Mouse (Mus musculus) thymus, adult 2 months (tissue): Measurements from ENCODE around the gene Gm28048. TPM values are rescaled to one million over a fixed set of nuclear protein-coding genes. Genes with fewer than 3 reads are reported as not detected.

Experiments used
- DNase-seq: peaks from one replicate; pipeline ENCODE4 v3.0.0; 2021
- H3K27ac ChIP-seq: fragments of 200-500 bp; 2 replicates; pipeline ENCODE4 v1.5.1; 2012; ENCODE audit warnings: low read length, control low read depth; ENCODE audit not compliant: control insufficient read depth, insufficient read depth
- H3K27me3 ChIP-seq: fragments of 200-500 bp; 2 replicates; pipeline ENCODE4 v1.6.1; 2012; ENCODE audit warnings: mild to moderate bottlenecking, low read length, moderate library complexity, mixed read lengths; ENCODE audit not compliant: control insufficient read depth, insufficient read depth
- H3K36me3 ChIP-seq: fragments of 200-500 bp; 2 replicates; pipeline ENCODE4 v1.6.1; 2012; ENCODE audit warnings: mild to moderate bottlenecking, low read length, moderate library complexity; ENCODE audit not compliant: control insufficient read depth, insufficient read depth
- H3K4me1 ChIP-seq: fragments of 200-500 bp; replicated peaks from 2 replicates; pipeline ENCODE4 v1.6.1; 2012; ENCODE audit warnings: low read length; ENCODE audit not compliant: control insufficient read depth, insufficient read depth
- H3K4me3 ChIP-seq: fragments of 200-500 bp; 2 replicates; pipeline ENCODE4 v1.5.1; 2012; ENCODE audit warnings: mild to moderate bottlenecking, low read length, control low read depth, moderate library complexity; ENCODE audit not compliant: control insufficient read depth, insufficient read depth
- CTCF ChIP-seq: fragments of 200-500 bp; IDR thresholded peaks from 2 replicates; pipeline ENCODE4 v1.5.1; 2012; ENCODE audit warnings: mild to moderate bottlenecking, control low read depth, low read length, moderate library complexity, borderline replicate concordance; ENCODE audit not compliant: control insufficient read depth, poor library complexity, insufficient read depth; ENCODE audit errors: extremely low read depth
- POLR2A ChIP-seq: fragments of 200-500 bp; IDR thresholded peaks from 2 replicates; pipeline ENCODE4 v1.6.1; 2012; ENCODE audit warnings: mild to moderate bottlenecking, low read length, control low read depth, moderate library complexity; ENCODE audit not compliant: control insufficient read depth, poor library complexity, insufficient read depth; ENCODE audit errors: extremely low read depth
- WGBS: fragments of 180-500 bp; shearing (Covaris S2); methylation state at CpG from one replicate; pipeline ENCODE4 v1.1.7; 2018; 5-methylcytosine and 5-hydroxymethylcytosine counted together
- polyA plus RNA-seq: library from polyadenylated mRNA; depleted of rRNA; stranded (reverse); fragments of >200 nt; gene quantifications from 2 replicates; pipeline ENCODE4 v1.2.3, GENCODE M21; 2012

Gene Gm28048
- polyA plus RNA-seq, 1 experiment = not detected

DNA sequence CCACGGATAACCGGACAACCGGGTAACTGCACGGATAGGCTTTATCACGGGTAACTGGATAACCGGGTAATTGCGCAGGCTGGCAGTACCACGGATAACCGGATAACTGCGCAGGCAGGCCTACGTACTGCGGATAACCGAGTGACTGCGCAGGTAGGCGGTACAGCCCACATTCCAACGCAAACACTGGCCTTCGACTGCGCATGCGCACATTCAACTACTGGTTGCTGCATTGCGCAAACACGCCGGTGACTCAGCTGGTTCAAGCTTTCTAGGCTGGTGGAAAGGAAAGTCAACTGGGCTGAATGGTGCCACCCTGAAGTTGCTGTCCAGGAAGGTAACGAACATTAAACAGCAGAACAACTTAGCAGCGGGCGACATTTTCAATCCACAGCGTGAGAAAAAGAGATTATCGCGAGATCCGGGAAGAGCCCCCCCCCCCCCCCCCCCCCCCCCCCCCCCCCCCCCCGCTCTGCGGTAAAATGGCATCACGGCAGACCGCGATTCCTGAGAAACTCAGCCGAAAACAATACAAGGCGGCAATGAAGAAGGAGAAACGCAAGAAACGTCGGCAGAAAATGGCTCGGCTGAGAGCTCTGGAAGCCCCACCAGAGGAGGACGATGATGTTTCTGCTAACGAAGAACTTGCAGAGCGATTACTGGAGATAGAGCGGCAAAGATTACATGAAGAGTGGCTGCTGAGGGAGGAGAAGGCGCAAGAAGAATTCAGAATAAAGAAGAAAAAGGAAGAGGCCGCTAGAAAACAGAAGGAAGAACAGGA is 9.0 kb downstream of the Gm28048 start:
- Histone ChIP-seq H3K4me1 (peaks cover 15% of the 10 kb centered on the region), H3K36me3 (no peaks in the 10 kb centered on the region), H3K4me3 (peak overlapping the region; percentile 78), H3K27me3 (no peaks in the 10 kb centered on the region), H3K27ac (peak overlapping the region; percentile 76)
- WGBS = 47% methylated on average over 45 of the region's 46 CpGs
- peak; percentile 71 for DNase-seq
- TF ChIP-seq CTCF (no peak), POLR2A (no peak)

DNA sequence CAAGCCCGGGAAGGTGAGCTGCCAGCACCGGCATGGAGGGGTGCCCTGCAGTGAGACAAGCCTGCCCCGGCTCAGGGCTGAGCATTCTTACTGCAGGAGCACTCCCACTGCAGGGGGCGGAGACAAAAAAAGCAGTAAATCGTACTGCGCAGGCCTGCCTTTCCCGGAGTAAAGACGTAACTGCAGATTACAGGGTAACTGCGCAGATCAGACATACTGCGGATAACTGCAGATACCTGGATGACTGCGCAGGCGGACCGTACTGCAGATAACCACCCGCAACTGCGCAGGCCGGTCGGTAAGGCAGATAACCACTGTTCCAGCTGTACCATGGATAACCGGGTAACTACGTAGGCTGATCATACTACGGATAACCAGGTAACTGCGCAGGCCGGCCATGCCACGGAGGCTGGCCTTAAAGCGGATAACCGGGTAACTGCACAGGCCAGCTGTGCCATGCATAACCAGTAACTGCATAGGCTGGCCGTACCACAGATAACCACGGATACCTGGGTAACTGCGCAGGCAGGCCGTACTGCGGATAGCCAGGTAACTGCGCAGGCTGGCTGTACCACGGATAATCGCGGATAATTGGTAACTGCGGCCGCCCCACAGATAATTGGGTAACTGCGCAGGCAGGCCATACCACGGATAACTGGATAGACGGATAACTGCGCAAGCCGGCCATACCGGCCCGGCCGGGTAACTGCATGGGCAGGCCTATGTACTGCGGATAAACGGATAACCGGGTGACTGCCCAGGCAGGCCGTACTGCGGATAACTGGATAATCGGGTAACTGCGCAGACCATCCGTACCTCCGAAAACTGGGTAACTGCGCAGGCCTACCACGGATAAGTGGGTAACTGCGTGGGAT is 9.8 kb downstream of the Gm28048 start, which contains the start of gene Zrsr1:
Zrsr1 (plus strand) TSS at position 171 of the 875 bp plus-strand sequence.
- DNase-seq = peak; percentile 58
- peak within 1 kb of the TSS; percentile 76 for H3K27ac ChIP-seq
- H3K4me1 ChIP-seq = peaks cover 15% of the 10 kb centered on the region
- 49% methylated on average over 56 of the region's 56 CpGs for WGBS
- H3K4me3 ChIP-seq = peak within 1 kb of the TSS; percentile 78
- no peak for TF ChIP-seq CTCF
- no peaks in the 10 kb centered on the region for H3K36me3 ChIP-seq
- H3K27me3 ChIP-seq = no peaks in the 10 kb centered on the region

DNA sequence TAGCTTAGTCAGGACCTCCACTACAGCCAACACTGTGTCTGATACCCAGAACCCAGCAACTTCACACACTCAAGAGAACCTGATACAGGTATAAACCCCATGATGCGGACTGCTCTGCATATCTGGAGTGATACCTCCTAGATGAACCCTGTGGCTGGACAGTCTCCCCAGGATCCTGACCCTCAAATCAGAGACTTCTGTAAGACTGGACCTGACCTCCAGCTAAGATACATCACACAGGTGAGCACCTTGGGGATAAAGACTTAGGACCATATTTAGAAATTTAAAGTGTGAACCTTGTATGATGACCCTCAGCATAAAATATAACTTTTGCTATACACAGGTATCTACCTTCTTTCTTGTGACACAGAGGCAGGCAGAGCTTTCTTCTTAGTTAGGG is 11.3 kb downstream of the Gm28048 start:
- no peak for DNase-seq
- 100% methylated on average over 1 of the region's 1 CpGs for WGBS

DNA sequence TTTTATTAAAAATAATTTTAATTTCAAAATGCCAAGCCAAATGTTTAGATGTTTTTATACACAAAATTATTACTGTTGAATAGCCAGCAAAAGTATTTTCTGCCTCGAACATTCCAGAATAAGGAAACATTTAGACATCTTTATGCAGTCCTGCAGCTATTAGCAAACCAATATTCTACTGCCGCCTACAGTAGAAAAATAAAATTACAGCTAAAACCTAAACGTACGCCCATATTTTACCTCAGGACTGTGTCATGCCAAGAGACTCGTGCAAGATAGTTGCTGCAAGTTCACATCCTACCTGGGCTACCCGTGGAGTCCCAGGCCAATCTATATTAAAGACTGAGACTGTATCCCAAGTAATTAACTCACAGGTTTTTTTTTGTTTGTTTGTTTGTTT is 12.4 kb downstream of the Gm28048 start:
- peak; percentile 14 for DNase-seq
- TF ChIP-seq CTCF = no peak
- TF ChIP-seq POLR2A = no peak
- Histone ChIP-seq H3K27ac (no peak overlapping the region), H3K36me3 (no peaks in the 10 kb centered on the region), H3K4me1 (peaks cover 13% of the 10 kb centered on the region), H3K27me3 (no peaks in the 10 kb centered on the region), H3K4me3 (no peak overlapping the region)
- WGBS = 17% methylated on average over 6 of the region's 6 CpGs

More for the DNA sequence above, 11.3 kb downstream of the Gm28048 start:
- H3K4me3 ChIP-seq = no peak overlapping the region
- H3K4me1 ChIP-seq = peaks cover 15% of the 10 kb centered on the region
- no peaks in the 10 kb centered on the region for H3K36me3 ChIP-seq
- no peaks in the 10 kb centered on the region for H3K27me3 ChIP-seq
- H3K27ac ChIP-seq = no peak overlapping the region
- no peak for TF ChIP-seq POLR2A
- TF ChIP-seq CTCF = no peak

DNA sequence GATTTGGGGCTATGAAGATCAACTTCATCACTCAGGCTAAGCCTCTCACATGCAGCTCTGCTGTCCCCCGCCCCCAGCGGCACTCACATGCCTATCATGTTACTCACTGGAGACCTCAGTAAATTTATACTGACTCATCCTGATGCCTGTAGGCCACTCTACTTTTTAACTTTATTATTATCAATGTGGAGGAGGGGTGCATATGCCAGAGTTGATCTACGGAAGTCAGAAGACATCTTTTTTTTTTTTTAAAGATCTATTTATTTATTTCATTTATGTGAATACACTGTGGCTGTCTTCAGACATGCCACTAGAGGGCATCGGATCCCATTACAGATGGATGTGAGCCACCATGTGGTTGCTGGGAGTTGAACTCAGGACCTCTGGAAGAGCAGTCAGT is 16.4 kb downstream of the Gm28048 start:
- WGBS = 91% methylated on average over 4 of the region's 4 CpGs
- no peaks in the 10 kb centered on the region for H3K36me3 ChIP-seq
- no peak for TF ChIP-seq POLR2A
- no peak for TF ChIP-seq CTCF
- H3K27me3 ChIP-seq = no peaks in the 10 kb centered on the region
- H3K4me3 ChIP-seq = no peak overlapping the region
- DNase-seq = peak; percentile 32
- H3K27ac ChIP-seq = no peak overlapping the region
- H3K4me1 ChIP-seq = no peaks in the 10 kb centered on the region

DNA sequence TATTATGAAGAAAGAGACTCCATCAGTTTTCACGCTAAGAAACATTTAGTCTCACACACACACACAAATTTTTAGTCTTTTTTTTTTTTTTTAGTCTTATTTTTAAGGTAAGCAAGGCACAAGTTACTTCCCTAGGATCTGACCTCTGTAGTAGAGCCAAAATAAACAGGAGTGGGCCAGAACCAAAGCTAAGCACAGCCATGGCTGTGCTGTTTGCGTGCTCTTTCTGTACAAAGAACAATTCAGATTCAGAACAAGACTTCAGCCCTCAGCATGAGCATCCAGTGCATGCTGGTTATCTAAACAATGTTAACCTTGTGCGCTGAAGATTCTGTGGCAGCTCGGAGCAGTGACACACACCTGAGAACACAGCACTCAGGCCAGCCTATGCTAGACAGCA is 17.5 kb downstream of the Gm28048 start:
- no peaks in the 10 kb centered on the region for H3K36me3 ChIP-seq
- no peak overlapping the region for H3K4me3 ChIP-seq
- TF ChIP-seq CTCF (no peak), POLR2A (no peak)
- WGBS = 95% methylated on average over 4 of the region's 4 CpGs
- H3K4me1 ChIP-seq = no peaks in the 10 kb centered on the region
- no peaks in the 10 kb centered on the region for H3K27me3 ChIP-seq
- DNase-seq = no peak
- H3K27ac ChIP-seq = no peak overlapping the region
